Mouse (Mus musculus) cerebellum, adult 2 months (tissue): ENCODE results near the gene Ly6g6f.

Experiments used
- CTCF ChIP-seq: fragments of 200-500 bp; IDR thresholded peaks from 2 replicates; pipeline ENCODE4 v1.5.1; 2011; ENCODE audit warnings: low read depth, mild to moderate bottlenecking, control low read depth, low read length, moderate library complexity, borderline replicate concordance; ENCODE audit not compliant: insufficient read depth
- POLR2A ChIP-seq: fragments of 200-500 bp; IDR thresholded peaks from 2 replicates; pipeline ENCODE4 v1.6.1; 2011; ENCODE audit warnings: low read length, control low read depth, borderline replicate concordance; ENCODE audit not compliant: insufficient read depth

DNA sequence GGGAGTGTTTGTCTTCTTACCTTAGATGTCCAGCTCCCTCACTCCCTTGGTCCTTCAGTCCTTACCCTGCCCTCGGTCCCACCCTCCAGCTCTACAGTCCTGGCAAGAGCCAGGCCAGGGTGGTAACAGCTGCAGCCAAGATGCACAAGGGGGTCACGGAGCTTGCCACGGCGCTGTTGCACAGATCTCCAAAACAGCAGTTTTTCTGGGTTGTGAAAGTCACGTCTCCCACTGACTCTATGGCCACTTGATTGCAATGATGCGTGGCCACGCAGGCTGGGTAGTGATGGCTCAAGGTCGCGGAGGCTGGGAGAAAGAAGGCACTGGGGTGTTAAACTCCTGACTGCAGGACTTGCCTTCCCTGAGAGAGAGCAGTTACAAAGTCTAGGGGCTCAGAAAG is 14.0 kb downstream of the Ly6g6f start:
- TF ChIP-seq CTCF (no peak), POLR2A (no peak)
